Mouse (Mus musculus): ENCODE data around the gene Plekhm3. TPM values are rescaled to one million over a fixed set of nuclear protein-coding genes. Genes with fewer than 3 reads are reported as not detected.

Plekhm3 gene
- polyA plus RNA-seq, 2 experiments: 0.58 to 0.63 TPM

DNA sequence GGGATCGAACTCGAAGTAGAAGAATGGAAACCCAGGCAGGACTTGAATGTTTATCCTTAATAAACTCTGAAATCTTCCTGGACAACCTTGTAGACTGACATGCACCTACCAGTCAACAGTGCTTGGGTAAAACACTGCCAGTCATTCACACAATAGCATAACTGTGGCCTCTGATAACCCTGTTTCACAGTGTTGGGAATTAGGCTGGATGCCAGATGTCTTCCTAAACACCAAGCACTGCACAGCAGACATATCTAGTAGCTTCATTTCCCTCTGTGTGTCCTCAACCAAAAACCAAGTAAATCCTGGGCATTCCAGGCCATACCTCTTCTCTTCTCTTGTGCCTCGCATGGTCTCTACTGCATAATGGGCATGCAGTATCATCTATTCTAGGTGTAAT lies 42.3 kb downstream of the Plekhm3 start:
- H3K4me2 ChIP-seq (ENCODE audit: low read depth): no peak overlapping the region
- DNase-seq (ENCODE audit: low read depth in 3 of 3, low spot score in 3 of 3) (no peak), ATAC-seq (ENCODE audit: insufficient read depth) (no peak)
- H3K4me1 ChIP-seq (replicated peaks; ENCODE audit: control insufficient read depth in 2 of 2, insufficient read depth in 2 of 2, low read length in 1 of 2): no peaks in the 10 kb centered on the region
- no peaks in the 10 kb centered on the region for H3K36me3 ChIP-seq (replicated peaks; ENCODE audit: control insufficient read depth, insufficient read depth, low read depth)
- TF ChIP-seq EP300 (IDR thresholded peaks at IDR 0.05; ENCODE audit: low read depth) (no peak), CTCF (IDR thresholded peaks at IDR 0.05; ENCODE audit: low read depth) (no peak)
- 56% methylated on average over 3 of the region's 3 CpGs for WGBS (ENCODE audit: insufficient replicate concordance)
- no peak overlapping the region for H3K4me3 ChIP-seq (ENCODE audit: insufficient read depth in 1 of 2, low read depth in 2 of 2, low read length in 2 of 2)
- no peak overlapping the region for H3K9ac ChIP-seq (replicated peaks)
- H3K9me3 ChIP-seq (ENCODE audit: control insufficient read depth, low read length): no peaks in the 10 kb centered on the region
- no peak overlapping the region for H3K27ac ChIP-seq
- H3K27me3 ChIP-seq (ENCODE audit: control insufficient read depth, insufficient read depth, low read length): no peaks in the 10 kb centered on the region

- no peak overlapping the region for H3K4me2 ChIP-seq (ENCODE audit: low read depth)
- no peaks in the 10 kb centered on the region; a peak in 1 of 4 replicates for H3K4me1 ChIP-seq (replicated peaks; ENCODE audit: control insufficient read depth in 2 of 2, insufficient read depth in 2 of 2, low read length in 1 of 2)
- no peaks in the 10 kb centered on the region for H3K9me3 ChIP-seq (ENCODE audit: control insufficient read depth, low read length)
- H3K36me3 ChIP-seq (replicated peaks; ENCODE audit: control insufficient read depth, insufficient read depth, low read depth): no peaks in the 10 kb centered on the region
- DNase-seq (ENCODE audit: low read depth in 3 of 3, low spot score in 3 of 3) (no peak), ATAC-seq (ENCODE audit: insufficient read depth) (no peak)
- WGBS (ENCODE audit: insufficient replicate concordance): 57% methylated on average over 2 of the region's 2 CpGs
- no peaks in the 10 kb centered on the region for H3K27me3 ChIP-seq (ENCODE audit: control insufficient read depth, insufficient read depth, low read length)
- H3K27ac ChIP-seq: no peak overlapping the region
- TF ChIP-seq CTCF (IDR thresholded peaks at IDR 0.05; ENCODE audit: low read depth) (no peak), EP300 (IDR thresholded peaks at IDR 0.05; ENCODE audit: low read depth) (no peak)
- H3K4me3 ChIP-seq (ENCODE audit: insufficient read depth in 1 of 2, low read depth in 2 of 2, low read length in 2 of 2): no peak overlapping the region
- no peak overlapping the region for H3K9ac ChIP-seq (replicated peaks)
These were observed 48.9 kb downstream of the Plekhm3 start for GRCm38 (mm10) chr1:64907740-64908139.

- Histone ChIP-seq H3K4me1 (replicated peaks; ENCODE audit: control insufficient read depth in 2 of 2, insufficient read depth in 2 of 2, low read length in 1 of 2) (no peaks in the 10 kb centered on the region; a peak in 1 of 4 replicates), H3K9ac (replicated peaks) (no peak overlapping the region), H3K36me3 (replicated peaks; ENCODE audit: control insufficient read depth, insufficient read depth, low read depth) (no peaks in the 10 kb centered on the region), H3K27ac (no peak overlapping the region), H3K4me3 (ENCODE audit: insufficient read depth in 1 of 2, low read depth in 2 of 2, low read length in 2 of 2) (no peak overlapping the region), H3K9me3 (ENCODE audit: control insufficient read depth, low read length) (no peaks in the 10 kb centered on the region), H3K27me3 (ENCODE audit: control insufficient read depth, insufficient read depth, low read length) (no peaks in the 10 kb centered on the region), H3K4me2 (ENCODE audit: low read depth) (no peak overlapping the region)
- no peak for DNase-seq (ENCODE audit: low read depth in 3 of 3, low spot score in 3 of 3)
- WGBS (ENCODE audit: insufficient replicate concordance): 11% methylated on average over 1 of the region's 1 CpGs
- TF ChIP-seq EP300 (IDR thresholded peaks at IDR 0.05; ENCODE audit: low read depth): no peak
- no peak for TF ChIP-seq CTCF (IDR thresholded peaks at IDR 0.05; ENCODE audit: low read depth)
- ATAC-seq (ENCODE audit: insufficient read depth): no peak
These were observed 50.4 kb downstream of the Plekhm3 start for GRCm38 (mm10) chr1:64906226-64906625.

- H3K4me2 ChIP-seq (ENCODE audit: low read depth): no peak overlapping the region
- 66% methylated on average over 4 of the region's 4 CpGs for WGBS (ENCODE audit: insufficient replicate concordance)
- no peaks in the 10 kb centered on the region for H3K36me3 ChIP-seq (replicated peaks; ENCODE audit: control insufficient read depth, insufficient read depth, low read depth)
- H3K4me3 ChIP-seq (ENCODE audit: insufficient read depth in 1 of 2, low read depth in 2 of 2, low read length in 2 of 2): no peak overlapping the region
- H3K4me1 ChIP-seq (replicated peaks; ENCODE audit: control insufficient read depth in 2 of 2, insufficient read depth in 2 of 2, low read length in 1 of 2): no peaks in the 10 kb centered on the region; a peak in 1 of 4 replicates
- ATAC-seq (ENCODE audit: insufficient read depth) (no peak), DNase-seq (ENCODE audit: low read depth in 3 of 3, low spot score in 3 of 3) (no peak)
- TF ChIP-seq CTCF (IDR thresholded peaks at IDR 0.05; ENCODE audit: low read depth): no peak
- no peak for TF ChIP-seq EP300 (IDR thresholded peaks at IDR 0.05; ENCODE audit: low read depth)
- no peak overlapping the region for H3K27ac ChIP-seq
- no peak overlapping the region for H3K9ac ChIP-seq (replicated peaks)
- H3K27me3 ChIP-seq (ENCODE audit: control insufficient read depth, insufficient read depth, low read length): no peaks in the 10 kb centered on the region
- no peaks in the 10 kb centered on the region for H3K9me3 ChIP-seq (ENCODE audit: control insufficient read depth, low read length)
These were observed 53.2 kb downstream of the Plekhm3 start for GRCm38 (mm10) chr1:64903415-64903814.

DNA sequence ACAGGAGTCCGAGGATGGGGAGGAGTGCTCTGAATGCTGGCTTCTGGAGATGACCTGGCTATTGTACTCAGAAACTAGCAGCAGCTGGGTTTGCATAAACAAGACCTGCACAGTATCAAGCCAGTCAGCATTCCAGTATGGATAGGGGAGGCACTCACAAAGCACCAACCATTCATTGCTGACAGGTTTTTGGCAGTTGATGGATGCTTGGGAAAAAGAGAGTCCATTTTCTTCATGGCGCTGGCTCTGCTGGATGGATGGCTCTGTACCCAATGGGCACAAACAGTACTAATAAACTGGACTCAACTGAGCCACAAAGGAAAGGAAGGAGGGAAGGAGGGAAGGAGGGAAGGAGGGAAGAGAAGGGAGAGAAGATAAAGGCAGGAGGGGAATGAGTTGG lies 53.8 kb downstream of the Plekhm3 start:
- Histone ChIP-seq H3K36me3 (replicated peaks; ENCODE audit: control insufficient read depth, insufficient read depth, low read depth) (no peaks in the 10 kb centered on the region), H3K4me3 (ENCODE audit: insufficient read depth in 1 of 2, low read depth in 2 of 2, low read length in 2 of 2) (no peak overlapping the region), H3K9ac (replicated peaks) (no peak overlapping the region), H3K4me1 (replicated peaks; ENCODE audit: control insufficient read depth in 2 of 2, insufficient read depth in 2 of 2, low read length in 1 of 2) (no peaks in the 10 kb centered on the region; a peak in 1 of 4 replicates), H3K9me3 (ENCODE audit: control insufficient read depth, low read length) (no peaks in the 10 kb centered on the region), H3K27me3 (ENCODE audit: control insufficient read depth, insufficient read depth, low read length) (no peaks in the 10 kb centered on the region), H3K27ac (no peak overlapping the region), H3K4me2 (ENCODE audit: low read depth) (no peak overlapping the region)
- TF ChIP-seq CTCF (IDR thresholded peaks at IDR 0.05; ENCODE audit: low read depth) (no peak), EP300 (IDR thresholded peaks at IDR 0.05; ENCODE audit: low read depth) (no peak)
- WGBS (ENCODE audit: insufficient replicate concordance): 66% methylated on average over 2 of the region's 2 CpGs
- no peak for DNase-seq (ENCODE audit: low read depth in 3 of 3, low spot score in 3 of 3)
- ATAC-seq (ENCODE audit: insufficient read depth): no peak

All from liver, embryonic 14.5 days (tissue).